Mouse (Mus musculus): Measurements from ENCODE around the gene Rgs8.

GRCm38 (mm10) chr1:153708626-153709025, 55.8 kb downstream of the Rgs8 start:
- TF ChIP-seq REST (IDR thresholded peaks at IDR 0.05; ENCODE audit: insufficient read depth, insufficient read length) (no peak), MYOG (IDR thresholded peaks at IDR 0.05; ENCODE audit: control insufficient read depth in 1 of 3, insufficient read depth in 1 of 3, insufficient read length in 2 of 3, low read depth in 2 of 3) (no peak), POLR2A (IDR thresholded peaks at IDR 0.05; ENCODE audit: insufficient read length, low read depth) (no peak), MAX (IDR thresholded peaks at IDR 0.05; ENCODE audit: low read depth) (no peak), E2F4 (IDR thresholded peaks at IDR 0.05; ENCODE audit: insufficient read depth) (no peak), USF1 (IDR thresholded peaks at IDR 0.05; ENCODE audit: low read depth) (no peak), MYOD1 (IDR thresholded peaks at IDR 0.05; ENCODE audit: control insufficient read depth in 1 of 3, insufficient read length in 2 of 3, low read depth in 2 of 3) (no peak), POLR2AphosphoS2 (IDR thresholded peaks at IDR 0.05; ENCODE audit: insufficient read length, low read depth) (no peak), TCF12 (IDR thresholded peaks at IDR 0.05; ENCODE audit: insufficient read depth, poor library complexity, severe bottlenecking) (no peak), TCF3 (IDR thresholded peaks at IDR 0.05; ENCODE audit: insufficient read length, low read depth) (no peak), CEBPB (IDR thresholded peaks at IDR 0.05; ENCODE audit: insufficient read depth, poor library complexity, severe bottlenecking) (no peak), SRF (IDR thresholded peaks at IDR 0.05; ENCODE audit: control insufficient read depth, insufficient read length, low read depth) (no peak)
